Mouse (Mus musculus) thymus, adult 2 months (tissue): ENCODE data around the gene Fam219a.

ENCODE experiments used
- CTCF ChIP-seq: fragments of 200-500 bp; IDR thresholded peaks from 2 replicates; pipeline ENCODE4 v1.5.1; 2012; ENCODE audit warnings: mild to moderate bottlenecking, control low read depth, low read length, moderate library complexity, borderline replicate concordance; ENCODE audit not compliant: control insufficient read depth, poor library complexity, insufficient read depth; ENCODE audit errors: extremely low read depth
- POLR2A ChIP-seq: fragments of 200-500 bp; IDR thresholded peaks from 2 replicates; pipeline ENCODE4 v1.6.1; 2012; ENCODE audit warnings: mild to moderate bottlenecking, low read length, control low read depth, moderate library complexity; ENCODE audit not compliant: control insufficient read depth, poor library complexity, insufficient read depth; ENCODE audit errors: extremely low read depth

DNA sequence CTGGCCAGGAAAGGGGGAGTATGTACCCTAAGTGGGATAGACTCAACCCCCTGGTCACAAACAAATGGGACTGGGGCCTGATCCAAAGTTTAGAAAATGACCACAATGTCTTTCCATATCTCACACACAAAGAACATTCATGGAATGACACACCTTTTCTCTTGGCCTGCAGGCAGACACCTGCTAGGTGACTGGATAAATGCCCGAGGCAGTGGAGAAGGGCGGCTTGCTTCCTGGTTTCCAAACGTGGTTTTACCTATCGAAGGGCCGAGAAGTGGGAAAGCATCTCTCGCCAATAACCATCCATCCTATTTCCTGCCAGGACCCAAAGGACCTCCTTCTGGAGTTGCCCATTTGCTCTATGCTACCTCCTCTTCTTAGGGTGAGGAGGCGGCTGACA lies 76.4 kb downstream of the Fam219a start:
- TF ChIP-seq POLR2A: no peak
- no peak for TF ChIP-seq CTCF
